Mouse (Mus musculus) telencephalon, adult 2 months (tissue): Measurements from ENCODE around the gene Alk.

Experiments used
- DNase-seq: peaks from one replicate; pipeline ENCODE4 v3.0.0-alpha.2; 2011; ENCODE audit warnings: low read depth, low spot score

Gene Alk

GRCm38 (mm10) chr17:71881369-71881768 lies 723.1 kb downstream of the Alk start:
- no peak for DNase-seq

DNA sequence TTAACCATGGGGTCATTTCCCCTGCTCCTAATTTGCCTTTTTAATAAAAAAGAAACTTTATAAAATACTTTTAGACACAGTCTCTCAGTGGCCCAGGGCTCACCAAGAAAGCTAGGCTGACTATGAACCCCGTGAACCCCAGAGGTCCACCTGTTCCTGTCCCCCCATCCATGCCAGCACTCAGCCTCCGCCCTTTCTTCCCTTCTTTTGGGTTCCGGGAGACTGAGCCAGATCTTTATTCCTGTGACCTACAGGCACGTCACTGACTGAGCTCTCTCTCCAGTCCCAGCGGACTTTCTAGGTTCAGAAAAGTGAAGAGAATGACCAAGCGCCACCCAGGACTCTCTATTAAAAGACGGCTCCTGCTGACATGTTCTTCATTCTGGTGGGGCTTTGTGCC lies 728.9 kb downstream of the Alk start:
- DNase-seq, result no peak

DNA sequence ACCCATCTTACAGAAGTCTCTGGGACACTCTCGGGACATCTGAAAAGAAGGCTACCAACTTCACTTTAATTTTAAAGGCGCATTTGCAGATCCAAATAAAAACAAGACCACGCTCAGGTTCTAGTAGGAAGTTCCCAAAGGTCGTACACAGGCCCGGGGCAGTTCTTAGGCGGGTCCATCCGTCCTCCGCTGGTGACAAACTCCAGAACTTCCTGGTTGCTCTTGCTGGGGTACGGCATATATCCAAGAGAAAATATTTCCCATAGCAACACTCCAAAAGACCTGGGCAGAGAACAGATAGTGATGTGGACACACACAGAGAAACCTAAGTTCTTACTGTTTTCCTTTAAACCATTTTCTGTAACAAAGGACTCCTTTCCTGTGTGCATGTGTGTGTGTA lies 729.6 kb downstream of the Alk start:
- no peak for DNase-seq

GRCm38 (mm10) chr17:71874077-71874476 lies 730.4 kb downstream of the Alk start:
- no peak for DNase-seq

DNA sequence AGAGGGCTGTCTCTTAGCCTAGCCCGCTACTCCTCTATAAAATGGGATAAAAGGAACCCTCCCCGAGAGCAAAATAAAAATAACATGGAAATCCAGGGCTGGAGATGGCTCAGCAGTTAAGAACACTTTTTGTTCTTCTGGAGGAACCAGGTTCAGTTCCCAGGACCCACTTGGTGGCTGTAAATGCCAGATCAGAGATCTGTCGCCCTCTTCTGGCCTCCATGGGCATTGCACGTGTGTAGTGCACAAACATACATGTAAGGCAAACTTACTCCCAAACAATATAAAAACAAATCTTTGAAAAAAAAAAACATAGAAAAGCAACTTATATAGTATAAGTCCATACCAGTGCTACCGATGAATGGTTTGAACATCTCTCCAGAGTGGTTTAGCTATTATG lies 731.5 kb downstream of the Alk start:
- no peak for DNase-seq

GRCm38 (mm10) chr17:71871981-71872380 lies 732.4 kb downstream of the Alk start:
- DNase-seq, result no peak

- no peak for DNase-seq
Measured at GRCm38 (mm10) chr17:71870641-71871040, 733.8 kb downstream of the Alk start.

- DNase-seq, result no peak
Measured at GRCm38 (mm10) chr17:71870232-71870621, 734.2 kb downstream of the Alk start.

DNA sequence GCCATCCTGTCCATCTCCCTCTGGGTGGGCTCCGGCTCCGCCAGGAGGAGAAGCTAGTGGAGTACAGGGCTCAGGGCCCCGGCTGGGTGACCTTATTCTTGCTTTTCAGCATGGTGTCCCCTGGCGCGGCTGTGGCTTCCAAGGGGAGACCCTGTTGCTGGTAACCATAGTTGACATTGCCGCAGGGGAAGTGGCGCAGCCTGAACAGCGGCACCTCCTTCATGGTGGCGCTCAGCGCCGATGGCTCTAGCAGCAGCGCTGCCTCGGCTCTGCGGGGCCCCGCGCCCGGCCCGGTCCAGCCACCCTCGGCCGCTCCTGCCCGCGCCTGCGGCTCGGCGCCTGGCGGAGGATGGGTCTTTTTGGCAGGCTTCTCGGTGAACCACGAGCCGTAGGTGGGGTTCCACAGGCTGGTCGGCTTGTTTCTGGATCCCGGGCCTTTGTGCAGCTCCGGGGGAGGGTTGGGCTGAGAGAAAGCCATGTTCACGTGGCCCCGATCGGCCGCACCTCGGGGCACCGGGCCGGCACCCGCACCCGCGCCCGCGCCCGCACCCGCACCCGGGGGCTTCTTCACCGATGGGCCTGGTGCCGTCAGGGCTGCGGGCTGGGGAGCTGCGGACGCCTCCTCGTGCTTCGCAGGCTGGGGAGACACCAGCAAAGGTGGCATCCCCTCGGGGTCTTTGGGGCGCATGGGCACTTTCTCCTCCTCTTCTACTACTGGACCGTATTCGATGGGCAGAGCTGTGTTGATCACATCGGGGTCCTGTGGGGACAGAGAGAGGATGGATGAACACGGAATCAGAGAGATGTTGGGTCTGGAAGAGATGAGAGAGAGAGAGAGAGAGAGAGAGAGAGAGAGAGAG lies 734.8 kb downstream of the Alk start:
- no peak for DNase-seq

- DNase-seq, result peak; percentile 39
Measured at GRCm38 (mm10) chr17:71868828-71869227, 735.6 kb downstream of the Alk start.

GRCm38 (mm10) chr17:71867892-71868291 lies 736.5 kb downstream of the Alk start:
- no peak for DNase-seq

DNA sequence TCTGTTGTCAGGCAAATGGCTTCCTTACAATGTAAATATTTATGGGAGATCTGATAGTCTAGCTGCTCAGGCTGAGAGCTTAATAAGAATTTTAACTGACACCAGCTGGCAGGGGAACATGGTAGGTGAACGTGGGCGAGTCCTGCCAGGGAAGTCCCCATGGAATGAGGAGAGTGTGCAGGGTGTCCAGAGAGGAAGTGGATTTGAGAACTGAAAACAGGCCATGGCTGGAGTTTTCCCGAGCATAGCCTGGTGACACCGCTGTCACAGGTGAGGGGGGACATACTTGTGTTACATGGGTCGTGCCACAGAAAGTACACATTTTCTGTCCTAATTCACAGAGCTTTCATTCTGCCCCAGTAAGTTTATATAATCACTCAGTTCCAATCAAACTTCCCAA lies 739.0 kb downstream of the Alk start:
- no peak for DNase-seq

GRCm38 (mm10) chr17:71864039-71864438 lies 740.4 kb downstream of the Alk start:
- DNase-seq, result no peak

DNA sequence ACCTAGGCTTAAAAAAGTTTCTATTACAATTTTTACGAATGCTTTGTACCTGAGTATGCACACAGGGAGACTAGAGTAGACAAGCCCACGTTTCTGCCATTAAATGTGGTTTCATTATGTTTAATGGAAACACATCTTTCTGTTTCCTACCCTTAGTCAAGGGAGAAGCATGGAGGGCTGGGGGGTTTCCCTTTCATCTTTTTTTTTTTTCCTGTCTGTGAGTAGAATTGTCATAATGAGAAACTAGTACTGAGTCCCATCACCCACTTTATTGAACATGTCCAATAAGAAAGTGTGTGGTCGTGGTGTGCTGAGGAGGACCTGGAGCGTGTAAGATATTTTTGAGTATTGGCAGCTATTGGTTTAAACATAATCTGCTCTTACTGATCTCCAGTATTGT lies 741.5 kb downstream of the Alk start:
- no peak for DNase-seq

DNA sequence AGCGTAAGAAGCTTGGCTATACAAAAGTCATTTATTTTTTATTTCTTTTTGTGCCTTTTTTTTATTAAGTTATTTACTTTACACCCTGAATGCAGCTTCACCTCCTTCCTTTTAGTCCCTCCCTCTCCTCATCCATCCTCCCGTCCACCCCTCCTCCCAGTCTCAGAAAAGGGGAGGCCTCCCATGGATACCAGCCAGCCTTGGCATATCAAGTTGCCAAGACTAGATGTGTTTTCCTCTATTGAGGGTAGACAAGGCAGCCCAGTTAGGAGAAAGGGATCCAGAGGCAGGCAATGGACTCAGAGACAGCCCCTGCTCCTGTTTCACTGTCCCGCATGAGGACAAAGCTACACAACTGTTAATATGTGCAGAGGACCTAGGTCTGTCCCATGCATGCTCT lies 742.2 kb downstream of the Alk start:
- no peak for DNase-seq

GRCm38 (mm10) chr17:71831960-71832359 lies 772.5 kb downstream of the Alk start:
- DNase-seq, result no peak

GRCm38 (mm10) chr17:71828647-71829414 lies 775.6 kb downstream of the Alk start:
- no peak for DNase-seq

DNA sequence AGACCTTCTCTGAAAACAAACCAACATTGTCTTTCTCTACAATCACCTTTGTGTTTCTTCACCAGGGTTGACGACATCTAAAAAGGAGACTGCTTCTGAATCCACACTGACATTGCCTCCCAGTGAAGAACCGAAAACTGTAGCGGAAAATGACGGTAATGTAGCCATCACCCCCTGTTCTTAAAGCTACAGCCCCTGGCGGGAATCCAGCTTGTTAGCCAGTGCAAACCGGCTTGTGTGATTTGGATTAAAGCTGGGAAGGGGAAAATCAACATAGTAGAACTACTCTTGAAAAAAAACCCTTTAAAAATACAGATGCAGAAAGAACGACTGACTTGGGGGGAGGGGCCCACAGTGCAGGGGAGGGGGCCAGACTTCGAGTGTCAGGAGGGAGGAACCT lies 776.8 kb downstream of the Alk start:
- DNase-seq, result no peak

DNA sequence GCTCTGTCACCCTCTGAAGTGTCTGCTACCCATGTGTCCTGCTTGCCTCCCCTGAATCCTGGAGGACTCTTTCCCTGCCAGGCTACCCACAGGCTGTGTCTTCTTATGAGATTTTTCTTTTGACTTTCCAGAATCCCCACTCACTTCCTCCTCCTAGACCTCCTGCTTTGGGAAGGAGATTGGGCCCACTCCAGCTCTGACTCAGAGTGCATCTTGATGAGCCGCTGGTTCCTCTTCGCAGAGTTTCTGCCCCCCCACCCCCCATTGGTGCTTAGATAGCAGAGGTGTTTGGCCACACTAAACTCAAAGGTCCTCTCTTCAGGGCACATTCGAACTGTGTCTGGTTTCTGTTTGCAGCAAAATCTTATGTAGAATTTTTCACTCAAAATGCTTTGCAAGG lies 777.8 kb downstream of the Alk start:
- no peak for DNase-seq

GRCm38 (mm10) chr17:71823622-71824306 lies 780.7 kb downstream of the Alk start:
- no peak for DNase-seq
